Mouse (Mus musculus): ENCODE measurements at regions not wholly inside any gene's neighbourhood (a gene's known extent, or its start where the extent isn't known, plus 50 kb on each side); places are given as distances from the start of the nearest gene placed in this dataset.

DNA sequence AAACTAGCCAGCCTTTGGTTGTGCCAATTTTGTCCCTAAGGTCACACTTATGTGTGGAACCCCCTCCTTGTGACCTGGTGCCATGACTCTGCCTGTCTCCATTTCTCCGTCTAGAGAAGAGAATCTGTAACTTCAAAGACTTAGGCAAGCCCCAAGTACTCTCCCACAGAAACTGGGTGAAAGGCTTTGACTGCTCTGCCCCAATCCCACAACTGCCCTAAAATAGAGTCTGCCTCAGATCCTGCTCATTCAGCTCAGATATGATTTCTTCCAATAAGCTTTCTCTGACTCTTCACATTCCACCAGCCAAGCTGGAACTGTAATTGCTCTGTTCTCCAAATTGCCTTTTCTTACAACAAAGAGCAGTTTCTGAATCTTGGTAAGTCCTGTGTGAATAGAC lies 107.4 kb upstream of the Bcl6 start:
- no peaks in the 10 kb centered on the region for H3K27me3 ChIP-seq (ENCODE audit: control insufficient read depth, insufficient read depth, low read length)
- no peak for TF ChIP-seq POLR2A (IDR thresholded peaks at IDR 0.05; ENCODE audit: control insufficient read depth, extremely low read depth, insufficient read depth, low read length, poor library complexity)
- TF ChIP-seq CTCF (IDR thresholded peaks at IDR 0.05; ENCODE audit: borderline replicate concordance, control insufficient read depth, extremely low read depth, insufficient read depth, low read length, poor library complexity), result no peak
- no peaks in the 10 kb centered on the region for H3K36me3 ChIP-seq (ENCODE audit: control insufficient read depth, insufficient read depth, low read length)
- 58% methylated on average over 1 of the region's 1 CpGs for WGBS
- peaks cover 22% of the 10 kb centered on the region for H3K4me1 ChIP-seq (replicated peaks; ENCODE audit: control insufficient read depth, insufficient read depth, low read length)
- DNase-seq, result no peak
- no peak overlapping the region for H3K27ac ChIP-seq (ENCODE audit: control insufficient read depth, insufficient read depth, low read length)
- H3K4me3 ChIP-seq (ENCODE audit: control insufficient read depth, insufficient read depth, low read length), result no peak overlapping the region

DNA sequence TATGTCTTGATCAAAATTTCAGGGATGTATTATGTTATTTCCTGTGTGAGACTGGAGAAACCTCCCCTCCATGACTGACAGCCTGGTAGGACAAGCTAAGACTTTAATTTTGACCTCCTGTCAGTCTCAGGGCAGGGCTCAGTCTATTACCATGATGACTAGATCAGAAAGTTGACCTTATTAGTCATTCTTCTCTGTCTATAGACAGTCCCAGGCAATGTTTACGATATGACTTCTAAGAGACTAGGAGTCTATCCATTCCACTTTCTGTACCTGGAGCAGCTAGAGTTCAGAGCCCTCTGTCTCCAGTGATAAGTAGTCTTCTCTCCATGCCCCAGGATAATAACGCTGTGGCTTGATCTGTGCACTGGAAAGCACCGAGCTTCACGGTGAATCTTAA lies 107.0 kb upstream of the Bcl6 start:
- Histone ChIP-seq H3K27ac (ENCODE audit: control insufficient read depth, insufficient read depth, low read length) (no peak overlapping the region), H3K4me1 (replicated peaks; ENCODE audit: control insufficient read depth, insufficient read depth, low read length) (peaks cover 22% of the 10 kb centered on the region), H3K27me3 (ENCODE audit: control insufficient read depth, insufficient read depth, low read length) (no peaks in the 10 kb centered on the region), H3K36me3 (ENCODE audit: control insufficient read depth, insufficient read depth, low read length) (no peaks in the 10 kb centered on the region), H3K4me3 (ENCODE audit: control insufficient read depth, insufficient read depth, low read length) (no peak overlapping the region)
- TF ChIP-seq POLR2A (IDR thresholded peaks at IDR 0.05; ENCODE audit: control insufficient read depth, extremely low read depth, insufficient read depth, low read length, poor library complexity), result no peak
- WGBS, result 97% methylated on average over 4 of the region's 4 CpGs
- DNase-seq, result no peak

DNA sequence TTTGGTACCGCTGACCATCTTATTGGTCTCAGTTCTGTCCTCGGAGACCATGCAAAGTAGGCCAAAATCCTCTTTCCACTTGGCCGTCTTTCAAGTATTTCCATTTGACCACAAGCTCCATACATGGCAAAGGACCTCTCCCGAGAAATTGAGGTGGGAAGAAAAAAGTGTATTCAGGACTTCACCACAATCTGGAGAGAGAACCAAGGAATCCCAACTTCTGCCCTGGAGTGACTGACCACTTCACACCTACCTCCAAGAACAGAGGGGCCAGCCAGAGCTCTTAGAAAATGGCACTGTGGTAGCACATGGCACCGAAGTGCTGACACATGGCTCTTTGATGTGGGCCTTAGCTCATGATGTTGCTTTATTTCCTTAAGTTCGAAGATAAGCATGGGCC lies 105.9 kb upstream of the Bcl6 start:
- Histone ChIP-seq H3K27me3 (ENCODE audit: control insufficient read depth, insufficient read depth, low read length) (no peaks in the 10 kb centered on the region), H3K27ac (ENCODE audit: control insufficient read depth, insufficient read depth, low read length) (no peak overlapping the region), H3K36me3 (ENCODE audit: control insufficient read depth, insufficient read depth, low read length) (no peaks in the 10 kb centered on the region), H3K4me3 (ENCODE audit: control insufficient read depth, insufficient read depth, low read length) (no peak overlapping the region), H3K4me1 (replicated peaks; ENCODE audit: control insufficient read depth, insufficient read depth, low read length) (peaks cover 25% of the 10 kb centered on the region)
- TF ChIP-seq CTCF (IDR thresholded peaks at IDR 0.05; ENCODE audit: borderline replicate concordance, control insufficient read depth, extremely low read depth, insufficient read depth, low read length, poor library complexity) (no peak), POLR2A (IDR thresholded peaks at IDR 0.05; ENCODE audit: control insufficient read depth, extremely low read depth, insufficient read depth, low read length, poor library complexity) (no peak)
- WGBS, result 71% methylated on average over 6 of the region's 6 CpGs
- no peak for DNase-seq

GRCm38 (mm10) chr16:24093624-24094023 lies 105.0 kb upstream of the Bcl6 start:
- H3K27me3 ChIP-seq (ENCODE audit: control insufficient read depth, insufficient read depth, low read length), result no peaks in the 10 kb centered on the region
- WGBS, result 97% methylated on average over 8 of the region's 8 CpGs
- TF ChIP-seq CTCF (IDR thresholded peaks at IDR 0.05; ENCODE audit: borderline replicate concordance, control insufficient read depth, extremely low read depth, insufficient read depth, low read length, poor library complexity) (no peak), POLR2A (IDR thresholded peaks at IDR 0.05; ENCODE audit: control insufficient read depth, extremely low read depth, insufficient read depth, low read length, poor library complexity) (no peak)
- no peaks in the 10 kb centered on the region for H3K36me3 ChIP-seq (ENCODE audit: control insufficient read depth, insufficient read depth, low read length)
- no peak for DNase-seq
- peaks cover 26% of the 10 kb centered on the region for H3K4me1 ChIP-seq (replicated peaks; ENCODE audit: control insufficient read depth, insufficient read depth, low read length)
- no peak overlapping the region for H3K27ac ChIP-seq (ENCODE audit: control insufficient read depth, insufficient read depth, low read length)
- no peak overlapping the region for H3K4me3 ChIP-seq (ENCODE audit: control insufficient read depth, insufficient read depth, low read length)

- no peaks in the 10 kb centered on the region for H3K27me3 ChIP-seq (ENCODE audit: control insufficient read depth, insufficient read depth, low read length)
- H3K4me1 ChIP-seq (replicated peaks; ENCODE audit: control insufficient read depth, insufficient read depth, low read length), result peaks cover 26% of the 10 kb centered on the region
- H3K27ac ChIP-seq (ENCODE audit: control insufficient read depth, insufficient read depth, low read length), result no peak overlapping the region
- DNase-seq, result no peak
- no peak overlapping the region for H3K4me3 ChIP-seq (ENCODE audit: control insufficient read depth, insufficient read depth, low read length)
- 63% methylated on average over 5 of the region's 5 CpGs for WGBS
- H3K36me3 ChIP-seq (ENCODE audit: control insufficient read depth, insufficient read depth, low read length), result no peaks in the 10 kb centered on the region
- TF ChIP-seq CTCF (IDR thresholded peaks at IDR 0.05; ENCODE audit: borderline replicate concordance, control insufficient read depth, extremely low read depth, insufficient read depth, low read length, poor library complexity) (no peak), POLR2A (IDR thresholded peaks at IDR 0.05; ENCODE audit: control insufficient read depth, extremely low read depth, insufficient read depth, low read length, poor library complexity) (no peak)
Observed at GRCm38 (mm10) chr16:24092616-24093525, 104.2 kb upstream of the Bcl6 start.

DNA sequence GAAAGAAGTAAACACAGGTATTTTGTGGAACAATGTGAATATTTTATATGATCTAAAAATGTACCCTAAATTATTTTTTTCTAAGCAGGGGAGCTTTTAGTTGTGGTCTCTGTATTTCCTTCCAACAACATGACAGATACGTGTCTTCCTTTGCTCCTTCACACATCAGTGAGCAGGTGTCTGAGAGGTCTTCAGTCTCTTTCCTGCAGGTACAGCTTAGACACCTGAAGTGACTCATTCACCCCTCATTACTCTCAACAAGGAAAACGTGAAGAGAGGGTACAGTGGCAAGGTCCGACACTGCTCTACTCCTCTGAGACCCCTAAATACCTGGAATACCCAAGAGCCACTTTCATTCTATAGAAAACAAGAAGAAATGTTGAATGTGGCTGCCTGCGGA lies 103.5 kb upstream of the Bcl6 start:
- DNase-seq, result peak; percentile 24

More for the DNA sequence above, 103.5 kb upstream of the Bcl6 start:
- Histone ChIP-seq H3K27ac (ENCODE audit: control insufficient read depth, insufficient read depth, low read length) (no peak overlapping the region), H3K27me3 (ENCODE audit: control insufficient read depth, insufficient read depth, low read length) (no peaks in the 10 kb centered on the region), H3K4me3 (ENCODE audit: control insufficient read depth, insufficient read depth, low read length) (no peak overlapping the region), H3K36me3 (ENCODE audit: control insufficient read depth, insufficient read depth, low read length) (no peaks in the 10 kb centered on the region), H3K4me1 (replicated peaks; ENCODE audit: control insufficient read depth, insufficient read depth, low read length) (peaks cover 26% of the 10 kb centered on the region)
- WGBS, result 33% methylated on average over 4 of the region's 4 CpGs
- TF ChIP-seq CTCF (IDR thresholded peaks at IDR 0.05; ENCODE audit: borderline replicate concordance, control insufficient read depth, extremely low read depth, insufficient read depth, low read length, poor library complexity) (no peak), POLR2A (IDR thresholded peaks at IDR 0.05; ENCODE audit: control insufficient read depth, extremely low read depth, insufficient read depth, low read length, poor library complexity) (no peak)
